Mouse (Mus musculus): Measurements from ENCODE around the gene Ninj1.

DNA sequence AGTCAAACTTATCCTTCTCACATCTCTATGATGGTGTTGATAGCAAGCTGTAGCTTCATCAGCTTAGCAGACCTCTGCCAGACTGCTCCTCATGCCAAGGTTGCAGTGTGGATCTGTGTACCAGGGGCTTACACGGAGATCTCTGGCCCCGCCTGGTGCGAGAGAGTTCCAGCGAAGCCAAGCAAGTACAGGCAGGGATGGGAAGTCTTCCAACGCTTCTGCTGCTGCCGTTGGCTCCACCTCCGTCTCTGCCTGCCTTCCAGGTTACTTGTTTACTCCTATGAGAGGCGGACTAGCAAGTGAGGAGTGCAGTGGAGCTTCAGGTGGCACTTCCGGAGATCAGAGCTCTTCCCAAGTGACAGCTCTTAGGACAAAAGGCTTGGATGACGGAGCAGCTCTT, 37.0 kb downstream of the Ninj1 start:
- TF ChIP-seq POLR2AphosphoS2 (IDR thresholded peaks at IDR 0.05; ENCODE audit: insufficient read length, low read depth) (no peak), TCF12 (IDR thresholded peaks at IDR 0.05; ENCODE audit: insufficient read depth, poor library complexity, severe bottlenecking) (no peak), POLR2A (IDR thresholded peaks at IDR 0.05; ENCODE audit: insufficient read length, low read depth) (no peak), TCF3 (IDR thresholded peaks at IDR 0.05; ENCODE audit: insufficient read length, low read depth) (no peak), MYOD1 (IDR thresholded peaks at IDR 0.05; ENCODE audit: control insufficient read depth in 1 of 3, insufficient read length in 2 of 3, low read depth in 2 of 3) (no peak), CEBPB (IDR thresholded peaks at IDR 0.05; ENCODE audit: insufficient read depth, poor library complexity, severe bottlenecking) (no peak), USF1 (IDR thresholded peaks at IDR 0.05; ENCODE audit: low read depth) (no peak), E2F4 (IDR thresholded peaks at IDR 0.05; ENCODE audit: insufficient read depth) (no peak), SRF (IDR thresholded peaks at IDR 0.05; ENCODE audit: control insufficient read depth, insufficient read length, low read depth) (no peak)
